Mouse (Mus musculus) right cerebral cortex, postnatal 14 days (tissue): Measurements from ENCODE around the gene Cops7b.

Source experiments
- DNase-seq: peaks from one replicate; pipeline ENCODE4 v3.0.0; 2022

The Cops7b gene

GRCm38 (mm10) chr1:86598516-86598915 is 15.8 kb downstream of the Cops7b start:
- DNase-seq: no peak

- no peak for DNase-seq
Observed at GRCm38 (mm10) chr1:86600117-86600516, 17.4 kb downstream of the Cops7b start.

- DNase-seq: no peak
Observed at GRCm38 (mm10) chr1:86610954-86611353, 28.2 kb downstream of the Cops7b start.

GRCm38 (mm10) chr1:86612081-86612480 is 29.4 kb downstream of the Cops7b start:
- DNase-seq: no peak

GRCm38 (mm10) chr1:86614269-86614668 is 31.6 kb downstream of the Cops7b start:
- DNase-seq: no peak

GRCm38 (mm10) chr1:86618454-86619125 is 35.9 kb downstream of the Cops7b start:
- DNase-seq: peak; percentile 72

- DNase-seq: no peak
Observed at GRCm38 (mm10) chr1:86622296-86622695, 39.6 kb downstream of the Cops7b start.

- DNase-seq: no peak
Observed at GRCm38 (mm10) chr1:86623001-86624000, 40.6 kb downstream of the Cops7b start.

GRCm38 (mm10) chr1:86628270-86628669 is 45.6 kb downstream of the Cops7b start:
- DNase-seq: no peak

- DNase-seq: no peak
Observed at GRCm38 (mm10) chr1:86629936-86630335, 47.2 kb downstream of the Cops7b start.

- DNase-seq: no peak
Observed at GRCm38 (mm10) chr1:86630527-86630926, 47.8 kb downstream of the Cops7b start.

- no peak for DNase-seq
Observed at GRCm38 (mm10) chr1:86632732-86633380, 50.2 kb downstream of the Cops7b start.

GRCm38 (mm10) chr1:86633434-86633833 is 50.7 kb downstream of the Cops7b start:
- DNase-seq: no peak

GRCm38 (mm10) chr1:86633840-86634750 is 51.4 kb downstream of the Cops7b start:
- no peak for DNase-seq

GRCm38 (mm10) chr1:86634751-86635359 is 52.2 kb downstream of the Cops7b start:
- no peak for DNase-seq

- DNase-seq: no peak
Observed at GRCm38 (mm10) chr1:86643101-86643809, 60.6 kb downstream of the Cops7b start.

GRCm38 (mm10) chr1:86647517-86647916 is 64.8 kb downstream of the Cops7b start:
- no peak for DNase-seq

GRCm38 (mm10) chr1:86650272-86650671 is 67.6 kb downstream of the Cops7b start:
- DNase-seq: peak; percentile 68

GRCm38 (mm10) chr1:86652675-86653074 is 70.0 kb downstream of the Cops7b start:
- DNase-seq: no peak

GRCm38 (mm10) chr1:86657071-86657470 is 74.4 kb downstream of the Cops7b start:
- DNase-seq: no peak
